Mouse (Mus musculus): ENCODE data around the gene Pten.
A peak's percentile ranks its signal among the peaks of the same experiment; 100 is the strongest.

Pten gene

DNA sequence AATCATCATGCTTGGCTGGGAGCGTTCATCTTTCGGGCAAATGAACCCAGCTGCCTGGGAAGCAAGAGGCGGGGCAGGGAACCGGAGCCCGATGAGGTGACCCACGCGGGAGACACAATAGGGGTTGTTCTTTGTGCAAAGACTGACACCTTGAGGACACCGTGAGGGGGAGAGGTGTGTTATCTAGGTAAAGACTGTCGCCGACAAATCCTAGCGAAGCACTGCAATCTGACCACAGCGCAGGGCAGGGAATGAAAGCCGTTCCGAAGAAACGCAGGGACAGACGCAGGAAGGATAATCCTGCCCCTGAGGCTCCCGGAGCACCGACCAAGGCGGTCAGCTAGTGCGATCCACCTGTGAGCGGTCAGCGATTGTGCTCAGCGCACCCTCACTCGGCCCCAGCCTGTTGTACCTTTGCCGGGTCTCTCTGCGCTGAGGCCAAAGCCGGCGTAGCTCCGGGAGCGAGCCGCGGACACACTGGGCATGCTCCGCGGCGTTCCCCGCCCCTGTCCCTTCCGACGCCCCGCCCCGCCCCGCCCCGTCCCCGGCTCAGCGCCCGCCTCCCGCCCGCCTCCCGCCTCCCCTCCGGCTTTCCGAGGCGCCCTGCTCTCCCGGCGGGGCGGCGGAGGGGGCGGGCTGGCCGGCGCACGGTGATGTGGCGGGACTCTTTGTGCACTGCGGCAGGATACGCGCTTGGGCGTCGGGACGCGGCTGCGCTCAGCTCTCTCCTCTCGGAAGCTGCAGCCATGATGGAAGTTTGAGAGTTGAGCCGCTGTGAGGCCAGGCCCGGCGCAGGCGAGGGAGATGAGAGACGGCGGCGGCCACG is at the start of gene Pten:
Pten (plus strand) TSS at position 598 of the 826 bp plus-strand sequence.
- peak; percentile 94 to 95 for DNase-seq (ENCODE audit: low spot score in 2 of 2)

DNA sequence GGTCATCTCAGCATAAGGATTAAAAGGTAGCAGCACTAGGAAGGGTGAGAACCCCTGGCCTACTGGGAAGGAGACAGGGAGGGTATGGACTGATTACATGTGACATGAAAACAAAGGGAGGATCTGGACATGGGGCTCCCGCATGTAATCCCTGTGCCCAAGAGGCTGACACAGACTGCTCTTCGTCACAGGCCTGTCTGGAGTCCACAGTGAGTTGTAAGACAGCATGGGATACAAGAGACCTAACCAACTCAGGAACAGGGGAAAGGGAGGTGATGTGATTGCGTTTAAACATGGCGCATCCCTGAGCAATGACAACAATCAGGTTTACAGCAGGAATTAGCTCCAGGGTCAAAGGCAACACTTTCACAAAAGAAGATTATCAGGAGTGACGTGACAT is 48.3 kb upstream of the Pten start:
- DNase-seq (ENCODE audit: low spot score in 2 of 2), result no peak

- DNase-seq (ENCODE audit: low spot score in 2 of 2), result no peak
Observed at GRCm38 (mm10) chr19:32710288-32710687, 47.0 kb upstream of the Pten start.

DNA sequence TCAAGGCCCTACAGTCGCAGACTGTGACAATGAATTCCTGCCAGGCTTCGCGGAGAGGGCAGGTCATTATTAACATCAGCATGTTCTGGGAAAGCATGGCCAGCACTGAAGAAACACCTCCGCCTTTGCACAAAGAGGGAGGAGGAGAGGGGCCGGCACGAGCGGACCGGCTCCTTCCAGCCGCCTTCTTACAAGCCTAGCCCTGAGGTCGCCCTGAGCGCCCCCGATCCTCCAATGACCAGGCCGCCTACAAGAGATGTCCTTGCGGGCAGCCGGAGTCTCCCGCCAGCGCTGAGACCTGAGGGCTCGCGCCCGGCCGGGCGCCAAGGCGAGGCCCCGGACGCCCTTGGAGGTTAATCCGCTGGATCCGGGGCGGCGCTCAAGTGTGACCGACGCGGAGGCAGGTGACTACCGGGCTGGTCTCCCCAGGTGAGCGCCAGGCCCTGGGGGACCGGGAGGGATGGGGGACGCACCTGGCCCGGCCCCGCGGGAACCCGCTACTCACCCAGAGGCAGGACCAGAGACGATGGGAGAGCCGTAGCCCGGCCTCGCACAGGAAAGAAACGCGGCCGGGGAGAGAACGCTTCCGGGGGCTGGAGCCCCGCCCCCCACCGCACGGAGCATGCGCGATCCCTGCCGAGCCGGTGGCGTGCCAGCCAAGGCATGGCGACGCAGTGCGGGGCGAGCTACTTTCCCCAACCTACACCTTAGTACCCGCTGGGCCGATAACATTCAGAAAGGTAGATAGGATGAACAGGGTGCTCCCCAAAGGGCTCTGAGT is 45.3 kb upstream of the Pten start:
- peak; percentile 86 to 88 for DNase-seq (ENCODE audit: low spot score in 2 of 2)

DNA sequence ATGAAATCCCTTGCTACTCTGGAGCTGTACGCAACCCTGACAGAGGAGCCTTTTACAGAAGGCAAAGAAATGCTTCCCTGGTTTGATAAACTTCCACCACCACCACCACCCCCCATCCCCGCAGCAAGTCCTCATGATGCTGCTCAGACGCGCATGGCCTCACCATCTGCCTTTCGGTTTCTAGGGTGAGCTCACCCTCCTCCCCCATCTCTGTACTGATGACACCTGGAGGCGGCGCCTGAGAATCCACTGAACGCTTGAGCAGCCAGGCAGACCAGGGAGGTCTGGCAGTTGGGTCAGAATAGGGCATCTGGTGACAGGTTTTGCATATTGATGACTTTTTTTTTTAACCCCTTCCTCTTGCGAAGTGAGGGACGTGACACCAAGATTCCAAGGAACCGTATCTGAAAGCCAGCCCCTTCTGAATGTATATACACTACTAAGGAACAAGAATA is 44.7 kb upstream of the Pten start:
- peak; percentile 58 to 75 for DNase-seq (ENCODE audit: low spot score in 2 of 2)

- no peak for DNase-seq (ENCODE audit: low spot score in 2 of 2)
Observed at GRCm38 (mm10) chr19:32713471-32713870, 43.8 kb upstream of the Pten start.

DNA sequence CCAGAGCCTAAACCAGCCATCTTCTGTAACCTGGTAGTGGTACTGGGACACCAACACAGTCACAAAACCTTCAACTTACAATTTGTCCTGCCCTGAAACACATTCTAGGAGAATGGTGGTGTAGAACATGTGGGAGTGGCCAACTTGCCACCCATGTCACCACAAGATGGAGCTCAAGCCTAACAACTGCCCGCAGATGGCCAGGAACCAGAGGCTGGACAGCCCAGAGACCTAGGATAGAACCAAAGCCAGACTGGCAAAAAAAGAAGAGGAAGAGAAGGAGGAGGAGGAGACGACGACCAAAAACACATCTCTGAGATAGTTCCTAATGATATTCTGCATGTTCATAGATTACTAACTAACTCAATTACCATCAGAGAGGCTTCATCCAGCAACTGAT is 42.1 kb upstream of the Pten start:
- DNase-seq (ENCODE audit: low spot score in 2 of 2), result peak; percentile 57 to 63

GRCm38 (mm10) chr19:32715681-32716080 is 41.6 kb upstream of the Pten start:
- DNase-seq (ENCODE audit: low spot score in 2 of 2), result no peak

- no peak for DNase-seq (ENCODE audit: low spot score in 2 of 2)
Observed at GRCm38 (mm10) chr19:32717590-32717989, 39.7 kb upstream of the Pten start.

DNA sequence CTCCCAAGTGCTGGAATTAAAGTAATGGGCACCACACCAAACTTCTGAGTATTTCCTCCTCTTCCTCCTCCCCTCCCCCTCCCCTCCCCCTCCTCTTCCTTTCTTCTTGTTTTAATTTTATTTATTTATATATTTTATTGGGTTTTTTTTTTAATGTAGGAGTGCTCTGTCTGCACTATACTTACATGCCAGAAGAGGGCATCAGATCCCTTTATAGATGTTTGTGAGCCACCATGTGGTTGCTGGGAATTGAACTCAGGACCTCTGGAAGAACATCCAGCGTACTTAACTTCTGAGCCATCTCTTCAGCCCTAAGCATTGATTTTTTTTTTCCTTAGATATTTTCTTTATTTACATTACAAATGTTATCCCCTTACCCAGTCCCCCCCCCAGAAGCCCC is 37.0 kb upstream of the Pten start:
- no peak for DNase-seq (ENCODE audit: low spot score in 2 of 2)

- no peak for DNase-seq (ENCODE audit: low spot score in 2 of 2)
Observed at GRCm38 (mm10) chr19:32723817-32724216, 33.5 kb upstream of the Pten start.

GRCm38 (mm10) chr19:32726451-32727325 is 30.6 kb upstream of the Pten start:
- no peak for DNase-seq (ENCODE audit: low spot score in 2 of 2)

DNA sequence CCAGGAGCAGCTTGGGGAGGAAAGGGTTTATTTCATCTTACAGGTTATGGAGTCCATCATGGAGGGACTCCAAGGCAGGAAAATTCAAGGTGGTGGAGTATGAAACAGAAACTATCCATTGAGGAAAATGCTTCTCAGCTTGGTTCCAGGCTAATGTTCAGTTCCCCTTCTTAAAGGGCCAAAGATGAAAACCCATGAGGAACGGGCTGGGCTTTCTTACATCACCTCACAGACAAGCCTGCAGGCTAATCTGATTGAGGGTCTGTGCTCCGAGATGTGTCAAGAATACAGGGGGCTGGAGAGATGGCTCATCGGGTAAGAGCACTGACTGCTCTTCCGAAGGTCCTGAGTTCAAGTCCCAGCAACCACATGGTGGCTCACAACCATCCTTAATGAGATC is 27.5 kb upstream of the Pten start:
- DNase-seq (ENCODE audit: low spot score in 2 of 2), result no peak

DNA sequence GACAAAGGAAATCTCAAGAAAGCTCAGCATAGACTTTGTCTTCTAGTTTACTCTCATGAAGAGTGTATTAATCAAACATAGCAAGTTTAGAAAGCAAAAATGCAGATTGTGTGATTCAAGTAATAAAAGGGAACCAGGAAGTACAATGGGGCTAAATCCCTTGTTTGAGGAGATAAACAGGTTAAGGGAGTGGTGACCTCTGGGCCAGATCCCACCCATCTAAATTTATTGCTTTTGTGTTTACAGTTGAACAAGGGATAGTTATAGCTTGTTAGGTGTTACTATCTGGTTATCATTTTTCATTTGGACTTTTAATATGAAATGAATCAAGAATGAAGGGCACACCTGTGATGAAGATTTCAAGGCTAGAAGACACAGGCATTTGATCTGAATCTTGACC is 24.4 kb upstream of the Pten start:
- DNase-seq (ENCODE audit: low spot score in 2 of 2), result no peak

GRCm38 (mm10) chr19:32737844-32738243 is 19.5 kb upstream of the Pten start:
- no peak for DNase-seq (ENCODE audit: low spot score in 2 of 2)

- no peak for DNase-seq (ENCODE audit: low spot score in 2 of 2)
Observed at GRCm38 (mm10) chr19:32739686-32740085, 17.6 kb upstream of the Pten start, which contains the start of gene Atad1. TSS of gene Atad1 (minus strand) at chr19:32739786.

GRCm38 (mm10) chr19:32740641-32741345 is 16.5 kb upstream of the Pten start:
- no peak for DNase-seq (ENCODE audit: low spot score in 2 of 2)

DNA sequence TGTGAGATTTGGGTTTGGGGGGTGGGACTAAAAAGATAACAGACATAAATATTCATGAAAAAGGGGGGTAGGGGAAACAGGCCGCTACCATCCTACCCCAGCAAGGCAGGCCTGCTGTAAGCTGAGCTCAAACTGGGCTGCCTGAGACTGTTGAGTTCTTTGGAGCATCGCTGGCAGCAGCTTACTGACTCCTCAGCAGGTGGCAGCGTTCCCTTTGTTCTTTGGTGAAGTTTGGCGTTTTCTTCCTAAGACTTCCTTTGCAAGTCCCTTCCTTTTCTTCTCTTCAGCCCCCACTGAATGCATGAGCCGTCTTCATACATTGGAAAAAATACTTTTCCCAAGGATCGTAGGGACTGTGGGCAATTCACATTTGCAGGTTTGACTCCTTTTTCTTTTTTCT is 7.9 kb upstream of the Pten start:
- DNase-seq (ENCODE audit: low spot score in 2 of 2), result peak in 1 of 2 experiments; percentile 21

DNA sequence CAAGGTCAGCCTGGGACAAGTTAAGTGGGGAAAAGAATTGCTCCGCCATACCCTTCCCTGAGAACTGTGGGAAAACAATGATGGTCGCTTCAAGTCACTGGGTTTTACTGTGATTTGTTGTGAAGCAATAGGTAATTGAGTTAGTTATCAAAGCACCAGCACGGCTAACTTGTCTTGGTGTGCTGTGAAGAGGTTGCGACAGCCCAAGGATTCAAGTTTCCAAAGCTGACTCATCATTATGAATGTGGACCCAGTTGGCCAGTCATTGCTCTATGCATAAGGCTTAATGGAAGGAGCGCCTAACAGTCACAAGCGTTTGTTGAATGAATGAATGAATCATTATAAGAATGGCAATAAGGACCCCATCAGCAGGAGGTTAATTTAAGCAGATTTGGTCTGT is 4.9 kb upstream of the Pten start:
- no peak for DNase-seq (ENCODE audit: low spot score in 2 of 2)

- no peak for DNase-seq (ENCODE audit: low spot score in 2 of 2)
Observed at GRCm38 (mm10) chr19:32753386-32753785, 3.9 kb upstream of the Pten start.
